ENCODE assay signal across 11 mouse cellular contexts in genomic region chr4:101385002-101385401, GRCm38 (mm10). TPM values are rescaled to one million over a fixed set of nuclear protein-coding genes. Genes with fewer than 3 reads are reported as not detected.
DNase-seq lines count a peak whose midpoint lies in the region; ATAC-seq lines count a peak whose summit lies in the region.
"Had no signal": no experiment of that assay in that cellular context is flagged by ENCODE, and none has a peak within 500 bp of the region (broad histone marks: within the 10 kb centered on the region; RNA-seq: fewer than 3 reads in every experiment).

No protein-coding gene starts in this region.

- H3K27me3 ChIP-seq in kidney, embryonic 16.5 days (ENCODE audit: insufficient read depth, low read length) = no peaks in the 10 kb centered on the region
- H3K27me3 ChIP-seq: neural tube, embryonic 12.5 days had no signal

- H3K4me1 ChIP-seq in kidney, embryonic 16.5 days (ENCODE audit: insufficient read depth, low read length) = no peaks in the 10 kb centered on the region
- H3K4me1 ChIP-seq: forebrain, embryonic 10.5 days; heart, embryonic 15.5 days; neural tube, embryonic 12.5 days had no signal

- H3K36me3 ChIP-seq in kidney, embryonic 16.5 days (ENCODE audit: insufficient read depth, low read length) = no peaks in the 10 kb centered on the region
- H3K36me3 ChIP-seq: forebrain, embryonic 10.5 days; heart, embryonic 15.5 days; neural tube, embryonic 12.5 days had no signal

- 49% methylated on average over 2 of the region's 2 CpGs for WGBS in kidney, embryonic 16.5 days

- no peak overlapping the region for H3K9ac ChIP-seq in kidney, embryonic 16.5 days (replicated peaks; ENCODE audit: low read length)
- H3K9ac ChIP-seq: heart, embryonic 15.5 days; neural tube, embryonic 12.5 days had no signal

- no peaks in the 10 kb centered on the region for H3K9me3 ChIP-seq in kidney, embryonic 16.5 days (ENCODE audit: low read length)
- H3K9me3 ChIP-seq: forebrain, embryonic 10.5 days; heart, embryonic 15.5 days; neural tube, embryonic 12.5 days had no signal

- peak; percentile 31 for DNase-seq in embryo, embryonic 10.5 days (ENCODE audit: low spot score)
- DNase-seq in embryo, embryonic 9.5 days (ENCODE audit: extremely low spot score) = no peak
- peak; percentile 37 to 59 for DNase-seq in kidney, postnatal 4 days
- peak; percentile 27 for DNase-seq in 3T3-L1 (ENCODE audit: low read depth, low spot score)
- DNase-seq in cerebellum, adult 8-10 months = peak; percentile 66
- no peak for DNase-seq in natural killer cell, adult 2 months (ENCODE audit: low spot score in 2 of 2)
- no peak for DNase-seq in gastrocnemius, postnatal 36 days

- no peak overlapping the region for H3K4me3 ChIP-seq in kidney, embryonic 16.5 days (ENCODE audit: low read length)
- H3K4me3 ChIP-seq: forebrain, embryonic 10.5 days; heart, embryonic 15.5 days; neural tube, embryonic 12.5 days had no signal

- no peak overlapping the region for H3K27ac ChIP-seq in kidney, embryonic 16.5 days (ENCODE audit: low read length)
- H3K27ac ChIP-seq: forebrain, embryonic 10.5 days; heart, embryonic 15.5 days; neural tube, embryonic 12.5 days had no signal

- intact Hi-C loops in gastrocnemius, postnatal 36 days (cut with DNase I) = loop anchor here (2.0 kb wide), 1 partner anchor 74 kb away; no protein-coding TSS in a partner anchor

- no peak overlapping the region for H3K4me2 ChIP-seq in kidney, embryonic 16.5 days (replicated peaks; ENCODE audit: low read depth, low read length)
- H3K4me2 ChIP-seq: heart, embryonic 15.5 days; neural tube, embryonic 12.5 days had no signal

- no peak for ATAC-seq in kidney, embryonic 16.5 days (ENCODE audit: low FRiP score, low TSS enrichment)

RNA-seq across cellular contexts. Expression of gene Ak4, which starts 34.1 kb away (rescaled TPM):
- 21.0 and 23.8 TPM in 2 replicates for polyA plus RNA-seq in kidney, embryonic 16.5 days (2015; fragmentation: Nextera tagmentation; extraction: Ambion mirVana)
- total RNA-seq in gastrocnemius, postnatal 36 days (2021) = 1 to 10 TPM; 1.1 to 1.9 TPM

Comparison
In these comparisons a context has a peak if more than half of its experiments do, and no peak if none do; other contexts are left out.
1. DNase-seq: peak in embryo, embryonic 10.5 days (single experiment), kidney, postnatal 4 days (2 of 2), 3T3-L1 (single experiment) and cerebellum, adult 8-10 months (single experiment); none in embryo, embryonic 9.5 days (single experiment), natural killer cell, adult 2 months (0 of 2) and gastrocnemius, postnatal 36 days (0 of 2).